Mouse (Mus musculus): ENCODE measurements around the gene Pex5. TPM values are rescaled to one million over a fixed set of nuclear protein-coding genes. Genes with fewer than 3 reads are reported as not detected.

Gene Pex5
- total RNA-seq (2014; rRNA removed) (73.7 and 88.4 TPM in 2 replicates), polyA plus RNA-seq (2012; rRNA removed) (79.3 and 86.3 TPM in 2 replicates)

- under 1% methylated on average over 36 of the region's 36 CpGs for WGBS
Measured at GRCm38 (mm10) chr6:124414927-124415325, at the start of gene Pex5. TSS of gene Pex5 (minus strand) at chr6:124415067.

GRCm38 (mm10) chr6:124463881-124464291 lies 49.0 kb upstream of the Pex5 start:
- H3K4me3 ChIP-seq (ENCODE audit: insufficient read depth, low read depth, low read length): no peak overlapping the region
- no peaks in the 10 kb centered on the region for H3K79me2 ChIP-seq (ENCODE audit: control insufficient read depth, insufficient read depth, low read length)
- H3K36me3 ChIP-seq (ENCODE audit: control insufficient read depth, insufficient read depth, low read length): no peaks in the 10 kb centered on the region
- H3K27ac ChIP-seq (replicated peaks; ENCODE audit: insufficient read depth, low read depth, low read length): no peak overlapping the region
- no peak for TF ChIP-seq POLR2A (IDR thresholded peaks at IDR 0.05; ENCODE audit: extremely low read depth, insufficient read depth, low read length)
- TF ChIP-seq CTCF (IDR thresholded peaks at IDR 0.05; ENCODE audit: low read depth, low read length): no peak
- no peak overlapping the region for H3K9ac ChIP-seq (ENCODE audit: low read depth, low read length)
- WGBS: 59% methylated on average over 8 of the region's 8 CpGs
- peaks cover 5% of the 10 kb centered on the region; the same call in 1 of the 2 replicates for H3K27me3 ChIP-seq (ENCODE audit: control insufficient read depth, insufficient read depth, low read length)
- H3K4me1 ChIP-seq (ENCODE audit: control insufficient read depth, insufficient read depth, low read length): no peaks in the 10 kb centered on the region
- DNase-seq (ENCODE audit: extremely low read depth, low read depth, low spot score): no peak

More at GRCm38 (mm10) chr6:124414927-124415325, at the start of gene Pex5:
- DNase-seq (ENCODE audit: extremely low read depth, low read depth, low spot score): peak; percentile 89
- Histone ChIP-seq H3K4me1 (ENCODE audit: control insufficient read depth, insufficient read depth, low read length) (peaks cover 22% of the 10 kb centered on the region), H3K27me3 (ENCODE audit: control insufficient read depth, insufficient read depth, low read length) (no peaks in the 10 kb centered on the region), H3K9ac (ENCODE audit: low read depth, low read length) (peak within 1 kb of the TSS; percentile 94), H3K36me3 (ENCODE audit: control insufficient read depth, insufficient read depth, low read length) (peaks cover 13% of the 10 kb centered on the region; the same call in 1 of the 2 replicates), H3K4me3 (ENCODE audit: insufficient read depth, low read depth, low read length) (peak within 1 kb of the TSS; percentile 86), H3K79me2 (ENCODE audit: control insufficient read depth, insufficient read depth, low read length) (peaks cover 12% of the 10 kb centered on the region), H3K27ac (replicated peaks; ENCODE audit: insufficient read depth, low read depth, low read length) (peak within 1 kb of the TSS; percentile 98)
- TF ChIP-seq CTCF (IDR thresholded peaks at IDR 0.05; ENCODE audit: low read depth, low read length) (no peak), POLR2A (IDR thresholded peaks at IDR 0.05; ENCODE audit: extremely low read depth, insufficient read depth, low read length) (0 out of 2 replicates have a peak, but pooled peaks have one; percentile 49)

- no peak for DNase-seq (ENCODE audit: extremely low read depth, low read depth, low spot score)
- 0 out of 2 replicates have a peak, but pooled peaks cover under 1% of the 10 kb centered on the region for H3K27me3 ChIP-seq (ENCODE audit: control insufficient read depth, insufficient read depth, low read length)
- TF ChIP-seq POLR2A (IDR thresholded peaks at IDR 0.05; ENCODE audit: extremely low read depth, insufficient read depth, low read length): no peak
- H3K79me2 ChIP-seq (ENCODE audit: control insufficient read depth, insufficient read depth, low read length): no peaks in the 10 kb centered on the region
- 78% methylated on average over 4 of the region's 4 CpGs for WGBS
- H3K9ac ChIP-seq (ENCODE audit: low read depth, low read length): no peak overlapping the region
- H3K27ac ChIP-seq (replicated peaks; ENCODE audit: insufficient read depth, low read depth, low read length): no peak overlapping the region
- H3K36me3 ChIP-seq (ENCODE audit: control insufficient read depth, insufficient read depth, low read length): no peaks in the 10 kb centered on the region
- H3K4me3 ChIP-seq (ENCODE audit: insufficient read depth, low read depth, low read length): no peak overlapping the region
- H3K4me1 ChIP-seq (ENCODE audit: control insufficient read depth, insufficient read depth, low read length): peaks cover 13% of the 10 kb centered on the region
Measured at GRCm38 (mm10) chr6:124459388-124459787, 44.5 kb upstream of the Pex5 start.

- Histone ChIP-seq H3K27ac (replicated peaks; ENCODE audit: insufficient read depth, low read depth, low read length) (no peak overlapping the region), H3K4me3 (ENCODE audit: insufficient read depth, low read depth, low read length) (no peak overlapping the region), H3K27me3 (ENCODE audit: control insufficient read depth, insufficient read depth, low read length) (no peaks in the 10 kb centered on the region), H3K9ac (ENCODE audit: low read depth, low read length) (no peak overlapping the region), H3K4me1 (ENCODE audit: control insufficient read depth, insufficient read depth, low read length) (peaks cover 13% of the 10 kb centered on the region), H3K79me2 (ENCODE audit: control insufficient read depth, insufficient read depth, low read length) (no peaks in the 10 kb centered on the region), H3K36me3 (ENCODE audit: control insufficient read depth, insufficient read depth, low read length) (no peaks in the 10 kb centered on the region)
- no peak for DNase-seq (ENCODE audit: extremely low read depth, low read depth, low spot score)
- no peak for TF ChIP-seq CTCF (IDR thresholded peaks at IDR 0.05; ENCODE audit: low read depth, low read length)
- no peak for TF ChIP-seq POLR2A (IDR thresholded peaks at IDR 0.05; ENCODE audit: extremely low read depth, insufficient read depth, low read length)
- WGBS: 85% methylated on average over 11 of the region's 11 CpGs
Measured at GRCm38 (mm10) chr6:124458505-124458904, 43.6 kb upstream of the Pex5 start.

- H3K79me2 ChIP-seq (ENCODE audit: control insufficient read depth, insufficient read depth, low read length): no peaks in the 10 kb centered on the region
- no peaks in the 10 kb centered on the region for H3K36me3 ChIP-seq (ENCODE audit: control insufficient read depth, insufficient read depth, low read length)
- WGBS: 94% methylated on average over 5 of the region's 5 CpGs
- H3K9ac ChIP-seq (ENCODE audit: low read depth, low read length): no peak overlapping the region
- H3K4me3 ChIP-seq (ENCODE audit: insufficient read depth, low read depth, low read length): no peak overlapping the region
- no peaks in the 10 kb centered on the region for H3K27me3 ChIP-seq (ENCODE audit: control insufficient read depth, insufficient read depth, low read length)
- TF ChIP-seq CTCF (IDR thresholded peaks at IDR 0.05; ENCODE audit: low read depth, low read length) (no peak), POLR2A (IDR thresholded peaks at IDR 0.05; ENCODE audit: extremely low read depth, insufficient read depth, low read length) (no peak)
- DNase-seq (ENCODE audit: extremely low read depth, low read depth, low spot score): no peak
- peaks cover 16% of the 10 kb centered on the region for H3K4me1 ChIP-seq (ENCODE audit: control insufficient read depth, insufficient read depth, low read length)
- H3K27ac ChIP-seq (replicated peaks; ENCODE audit: insufficient read depth, low read depth, low read length): no peak overlapping the region
Measured at GRCm38 (mm10) chr6:124457827-124458226, 43.0 kb upstream of the Pex5 start.

- Histone ChIP-seq H3K27ac (replicated peaks; ENCODE audit: insufficient read depth, low read depth, low read length) (peak overlapping the region; percentile 81), H3K27me3 (ENCODE audit: control insufficient read depth, insufficient read depth, low read length) (no peaks in the 10 kb centered on the region), H3K9ac (ENCODE audit: low read depth, low read length) (no peak overlapping the region), H3K79me2 (ENCODE audit: control insufficient read depth, insufficient read depth, low read length) (no peaks in the 10 kb centered on the region), H3K4me3 (ENCODE audit: insufficient read depth, low read depth, low read length) (no peak overlapping the region), H3K4me1 (ENCODE audit: control insufficient read depth, insufficient read depth, low read length) (peaks cover 16% of the 10 kb centered on the region), H3K36me3 (ENCODE audit: control insufficient read depth, insufficient read depth, low read length) (no peaks in the 10 kb centered on the region)
- TF ChIP-seq POLR2A (IDR thresholded peaks at IDR 0.05; ENCODE audit: extremely low read depth, insufficient read depth, low read length) (no peak), CTCF (IDR thresholded peaks at IDR 0.05; ENCODE audit: low read depth, low read length) (no peak)
- peak; percentile 92 for DNase-seq (ENCODE audit: extremely low read depth, low read depth, low spot score)
- WGBS: 38% methylated on average over 5 of the region's 5 CpGs
Measured at GRCm38 (mm10) chr6:124456243-124456642, 41.4 kb upstream of the Pex5 start.
